Mouse (Mus musculus) erythroblast, adult 5-6 weeks (primary cell): ENCODE measurements around the gene Isg20l2. TPM values are rescaled to one million over a fixed set of nuclear protein-coding genes. Genes with fewer than 3 reads are reported as not detected.

Experiments used
- total RNA-seq, 2 experiments: library from RNA; stranded (forward) in 1 of 2; stranded (reverse) in 1 of 2; fragments of 150-400 nt in 1 of 2; fragments of 200-764, 138-1000 nt in 1 of 2; gene quantifications; 2 replicates each; pipeline versions ENCODE4 v1.2.3 to v1.2.4; 2015 to 2017; ENCODE audit warnings: low replicate concordance in 2 of 2

The Isg20l2 gene
- total RNA-seq, 2 experiments from 2014 or later = 5.6 to 8.6 TPM

Other genes starting within 250 kb of the Isg20l2 start
- not detected in 2 replicates for gene Lrrc71, start 181.7 kb upstream of the Isg20l2 start, total RNA-seq (2015; ENCODE audit: low replicate concordance)
- gene Lrrc71, start 181.7 kb upstream of the Isg20l2 start, total RNA-seq (2017; ENCODE audit: low replicate concordance) = not detected in 2 replicates
- not detected in 2 replicates for gene Ntrk1, start 135.2 kb upstream of the Isg20l2 start, total RNA-seq (2015; ENCODE audit: low replicate concordance)
- not detected in 2 replicates for gene Ntrk1, start 135.2 kb upstream of the Isg20l2 start, total RNA-seq (2017; ENCODE audit: low replicate concordance)
- gene Insrr, start 133.4 kb upstream of the Isg20l2 start, total RNA-seq (2015; ENCODE audit: low replicate concordance) = not detected in 2 replicates
- not detected in 2 replicates for gene Insrr, start 133.4 kb upstream of the Isg20l2 start, total RNA-seq (2017; ENCODE audit: low replicate concordance)
- 0.63 and 1.9 TPM in 2 replicates for gene Pear1, start 106.0 kb upstream of the Isg20l2 start, total RNA-seq (2015; ENCODE audit: low replicate concordance)
- 0.42 TPM in 1 of 2 replicates, not detected in the other for gene Pear1, start 106.0 kb upstream of the Isg20l2 start, total RNA-seq (2017; ENCODE audit: low replicate concordance)
- not detected in 2 replicates for gene Sh2d2a, start 83.6 kb upstream of the Isg20l2 start, total RNA-seq (2015; ENCODE audit: low replicate concordance)
- not detected in 2 replicates for gene Sh2d2a, start 83.6 kb upstream of the Isg20l2 start, total RNA-seq (2017; ENCODE audit: low replicate concordance)
- 13.2 and 14.8 TPM in 2 replicates for gene Prcc, start 44.7 kb upstream of the Isg20l2 start, total RNA-seq (2015; ENCODE audit: low replicate concordance)
- gene Prcc, start 44.7 kb upstream of the Isg20l2 start, total RNA-seq (2017; ENCODE audit: low replicate concordance) = 17.4 and 17.8 TPM in 2 replicates
- 99.5 and 116 TPM in 2 replicates for gene Hdgf, start 24.0 kb upstream of the Isg20l2 start, total RNA-seq (2015; ENCODE audit: low replicate concordance)
- 131 and 168 TPM in 2 replicates for gene Hdgf, start 24.0 kb upstream of the Isg20l2 start, total RNA-seq (2017; ENCODE audit: low replicate concordance)
- gene Mrpl24, start 10.8 kb upstream of the Isg20l2 start, total RNA-seq (2015; ENCODE audit: low replicate concordance) = 24.0 and 39.1 TPM in 2 replicates
- gene Mrpl24, start 10.8 kb upstream of the Isg20l2 start, total RNA-seq (2017; ENCODE audit: low replicate concordance) = 16.0 and 23.0 TPM in 2 replicates
- 0.58 and 1.7 TPM in 2 replicates for gene Rrnad1, start 403 bp downstream of the Isg20l2 start, total RNA-seq (2015; ENCODE audit: low replicate concordance)
- 2.4 and 3.2 TPM in 2 replicates for gene Rrnad1, start 403 bp downstream of the Isg20l2 start, total RNA-seq (2017; ENCODE audit: low replicate concordance)
- gene Crabp2, start 18.4 kb downstream of the Isg20l2 start, total RNA-seq (2015; ENCODE audit: low replicate concordance) = not detected in 2 replicates
- not detected in 2 replicates for gene Crabp2, start 18.4 kb downstream of the Isg20l2 start, total RNA-seq (2017; ENCODE audit: low replicate concordance)
- gene Nes, start 40.8 kb downstream of the Isg20l2 start, total RNA-seq (2015; ENCODE audit: low replicate concordance) = not detected in 2 replicates
- gene Nes, start 40.8 kb downstream of the Isg20l2 start, total RNA-seq (2017; ENCODE audit: low replicate concordance) = 0.42 TPM in 1 of 2 replicates, not detected in the other
- gene Bcan, start 69.9 kb downstream of the Isg20l2 start, total RNA-seq (2015; ENCODE audit: low replicate concordance) = not detected in 2 replicates
- not detected in 2 replicates for gene Bcan, start 69.9 kb downstream of the Isg20l2 start, total RNA-seq (2017; ENCODE audit: low replicate concordance)
- gene Hapln2, start 97.3 kb downstream of the Isg20l2 start, total RNA-seq (2015; ENCODE audit: low replicate concordance) = not detected in 2 replicates
- gene Hapln2, start 97.3 kb downstream of the Isg20l2 start, total RNA-seq (2017; ENCODE audit: low replicate concordance) = not detected in 2 replicates
- 2.9 and 4.6 TPM in 2 replicates for gene Gpatch4, start 112.8 kb downstream of the Isg20l2 start, total RNA-seq (2015; ENCODE audit: low replicate concordance)
- 4.7 and 7.2 TPM in 2 replicates for gene Gpatch4, start 112.8 kb downstream of the Isg20l2 start, total RNA-seq (2017; ENCODE audit: low replicate concordance)
- 8.8 and 14.2 TPM in 2 replicates for gene Naxe, start 128.2 kb downstream of the Isg20l2 start, total RNA-seq (2015; ENCODE audit: low replicate concordance)
- gene Naxe, start 128.2 kb downstream of the Isg20l2 start, total RNA-seq (2017; ENCODE audit: low replicate concordance) = 5.0 and 6.0 TPM in 2 replicates
- not detected in 2 replicates for gene Ttc24, start 148.0 kb downstream of the Isg20l2 start, total RNA-seq (2015; ENCODE audit: low replicate concordance)
- gene Ttc24, start 148.0 kb downstream of the Isg20l2 start, total RNA-seq (2017; ENCODE audit: low replicate concordance) = not detected in 2 replicates
- gene Iqgap3, start 151.7 kb downstream of the Isg20l2 start, total RNA-seq (2015; ENCODE audit: low replicate concordance) = 6.5 and 6.7 TPM in 2 replicates
- gene Iqgap3, start 151.7 kb downstream of the Isg20l2 start, total RNA-seq (2017; ENCODE audit: low replicate concordance) = 6.8 and 25.6 TPM in 2 replicates
- gene Mef2d, start 212.1 kb downstream of the Isg20l2 start, total RNA-seq (2015; ENCODE audit: low replicate concordance) = 38.2 and 38.7 TPM in 2 replicates
- gene Mef2d, start 212.1 kb downstream of the Isg20l2 start, total RNA-seq (2017; ENCODE audit: low replicate concordance) = 11.3 and 19.8 TPM in 2 replicates